Mouse (Mus musculus) adrenal gland, postnatal 14 days (tissue): ENCODE measurements at regions not wholly inside any gene's neighbourhood (a gene's known extent, or its start where the extent isn't known, plus 50 kb on each side); places are given as distances from the start of the nearest gene placed in this dataset.

Experiments
- DNase-seq: peaks from one replicate; pipeline ENCODE4 v3.0.0; 2021; ENCODE audit warnings: mixed read lengths

- no peak for DNase-seq
Observed at GRCm38 (mm10) chr13:97847561-97847960, 87.1 kb upstream of the Gm10260 start.

- DNase-seq, result no peak
Observed at GRCm38 (mm10) chr13:97845148-97845547, 84.7 kb upstream of the Gm10260 start.

- DNase-seq, result peak; percentile 7
Observed at GRCm38 (mm10) chr13:97842801-97843200, 82.4 kb upstream of the Gm10260 start.

GRCm38 (mm10) chr13:97841503-97841902 is 81.1 kb upstream of the Gm10260 start:
- DNase-seq, result peak; percentile 15

GRCm38 (mm10) chr13:97839617-97840308 is 79.3 kb upstream of the Gm10260 start:
- no peak for DNase-seq

- peak; percentile 59 for DNase-seq
Observed at GRCm38 (mm10) chr13:97837443-97838000, 77.1 kb upstream of the Gm10260 start.

- DNase-seq, result no peak
Observed at GRCm38 (mm10) chr13:97832448-97832847, 72.0 kb upstream of the Gm10260 start.

GRCm38 (mm10) chr13:97831839-97832238 is 71.4 kb upstream of the Gm10260 start:
- DNase-seq, result no peak

- DNase-seq, result no peak
Observed at GRCm38 (mm10) chr13:97829558-97829957, 69.1 kb upstream of the Gm10260 start.

- DNase-seq, result peak; percentile 13
Observed at GRCm38 (mm10) chr13:97825801-97826576, 65.6 kb upstream of the Gm10260 start.

- peak; percentile 6 for DNase-seq
Observed at GRCm38 (mm10) chr13:97825361-97825760, 64.9 kb upstream of the Gm10260 start.

GRCm38 (mm10) chr13:97824071-97824716 is 63.8 kb upstream of the Gm10260 start:
- no peak for DNase-seq

- DNase-seq, result peak; percentile 13
Observed at GRCm38 (mm10) chr13:97821630-97822029, 61.2 kb upstream of the Gm10260 start.

- peak; percentile 46 for DNase-seq
Observed at GRCm38 (mm10) chr13:97821011-97821410, 60.6 kb upstream of the Gm10260 start.

- no peak for DNase-seq
Observed at GRCm38 (mm10) chr13:97820401-97820800, 60.0 kb upstream of the Gm10260 start.

GRCm38 (mm10) chr13:97819036-97819435 is 58.6 kb upstream of the Gm10260 start:
- peak; percentile 32 for DNase-seq

GRCm38 (mm10) chr13:97816923-97817322 is 56.5 kb upstream of the Gm10260 start:
- no peak for DNase-seq
